Mouse (Mus musculus) hindbrain, postnatal 0 days (tissue): ENCODE measurements around the gene E2f2. TPM values are rescaled to one million over a fixed set of nuclear protein-coding genes. Genes with fewer than 3 reads are reported as not detected.

Source experiments
- ATAC-seq: fragments of 200-750 bp; cut with Nextera tagmentation; 2 replicates; pipeline ENCODE4 v1.8.0; 2017; ENCODE audit warnings: mild to moderate bottlenecking, moderate TSS enrichment, moderate library complexity
- DNase-seq: peaks from one replicate; pipeline ENCODE4 v3.0.0-alpha.2; 2015; ENCODE audit warnings: low spot score
- H3K27ac ChIP-seq: fragments of 300-500 bp; sonication (generic); 2 replicates; pipeline ENCODE4 v1.5.1; 2014; ENCODE audit warnings: mild to moderate bottlenecking
- H3K27me3 ChIP-seq: fragments of 300-500 bp; sonication (generic); 2 replicates; pipeline ENCODE4 v1.6.1; 2014; ENCODE audit warnings: low read length, mixed read lengths; ENCODE audit not compliant: insufficient read depth
- H3K36me3 ChIP-seq: fragments of 300-500 bp; sonication (generic); 2 replicates; pipeline ENCODE4 v1.6.1; 2014; ENCODE audit warnings: low read length, mixed read lengths; ENCODE audit not compliant: insufficient read depth
- H3K4me1 ChIP-seq: fragments of 300-500 bp; sonication (generic); 2 replicates; pipeline ENCODE4 v1.6.1; 2014; ENCODE audit warnings: antibody characterized with exemption, low read length, mixed read lengths; ENCODE audit not compliant: insufficient read depth
- H3K4me2 ChIP-seq: fragments of 300-500 bp; sonication (generic); 2 replicates; pipeline ENCODE4 v1.6.1; 2014; ENCODE audit warnings: low read depth, mild to moderate bottlenecking, low read length, moderate library complexity, mixed read lengths
- H3K4me3 ChIP-seq: fragments of 300-500 bp; sonication (generic); 2 replicates; pipeline ENCODE4 v1.5.1; 2014; ENCODE audit warnings: low read length
- H3K9ac ChIP-seq: fragments of 300-500 bp; sonication (generic); replicated peaks from 2 replicates; pipeline ENCODE4 v1.6.1; 2014; ENCODE audit warnings: mild to moderate bottlenecking, low read length, moderate library complexity, mixed read lengths
- H3K9me3 ChIP-seq: fragments of 300-500 bp; sonication (generic); 2 replicates; pipeline ENCODE4 v1.6.1; 2016; ENCODE audit warnings: low read length, mixed read lengths
- CTCF ChIP-seq: IDR thresholded peaks from 2 replicates; pipeline ENCODE4 v1.5.1; 2016; ENCODE audit warnings: antibody characterized with exemption, control low read depth, low read depth
- WGBS: fragments of 180-500 bp; shearing (Covaris S2); extraction: QIAGEN DNeasy Blood & Tissue Kit; methylation state at CpG from one replicate; pipeline ENCODE4 v1.1.7; 2014; 5-methylcytosine and 5-hydroxymethylcytosine counted together
- polyA plus RNA-seq: library from polyadenylated mRNA; unstranded; fragments of >200 nt; fragmentation: Nextera tagmentation; extraction: Ambion mirVana; gene quantifications from 2 replicates; pipeline ENCODE4 v1.2.1, GENCODE M21; 2015
- total RNA-seq: library from RNA; depleted of rRNA; stranded (reverse); fragments of >200 nt; gene quantifications from 2 replicates; pipeline ENCODE4 v1.2.3, GENCODE M21; 2014

The E2f2 gene
- total and polyA plus RNA-seq, 2 experiments from 2014 or later = 2.4 to 3.7 TPM

DNA sequence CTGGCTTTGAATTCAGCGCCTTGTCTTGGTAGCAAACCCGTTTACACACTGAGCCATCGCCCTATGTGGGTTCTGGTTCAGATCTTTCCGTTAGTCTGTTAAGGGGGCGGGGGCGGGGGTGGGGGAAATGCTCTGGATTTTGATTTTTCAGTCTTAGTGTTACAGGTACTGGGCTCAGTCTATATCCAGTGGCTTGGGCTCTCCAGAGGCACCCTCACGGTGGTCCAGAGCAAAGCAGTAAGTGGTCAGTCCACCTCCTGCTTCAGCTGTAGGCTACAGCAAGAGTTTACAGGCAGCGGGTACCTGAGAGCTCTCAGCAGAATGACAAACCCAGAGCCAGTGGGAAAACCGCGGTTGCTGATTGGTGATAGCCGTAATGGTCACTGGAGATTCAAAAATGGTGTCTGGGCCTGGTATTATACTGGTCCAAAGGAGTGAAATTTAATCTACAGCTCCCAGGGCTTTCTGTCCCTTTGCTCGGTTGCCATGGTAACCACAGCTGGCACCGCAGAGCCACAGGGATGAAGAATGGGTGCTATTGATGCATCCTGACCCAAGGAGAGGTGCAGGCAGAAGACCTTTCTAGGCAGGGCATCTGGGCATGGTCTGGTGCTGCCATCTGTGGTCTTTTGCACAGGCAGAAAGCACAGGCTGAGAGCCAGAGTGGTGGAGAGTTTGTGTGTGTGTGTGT is 51.5 kb downstream of the E2f2 start:
- H3K36me3 ChIP-seq = no peaks in the 10 kb centered on the region
- H3K9me3 ChIP-seq = no peaks in the 10 kb centered on the region
- ATAC-seq (peak; percentile 92), DNase-seq (peak; percentile 80)
- H3K27me3 ChIP-seq = no peaks in the 10 kb centered on the region
- H3K4me3 ChIP-seq = no peak overlapping the region
- peak overlapping the region; percentile 74 for H3K27ac ChIP-seq
- H3K4me2 ChIP-seq = no peak overlapping the region
- WGBS = 49% methylated on average over 13 of the region's 13 CpGs
- 0 out of 2 replicates have a peak overlapping the region, but pooled peaks have one; percentile 5 for H3K9ac ChIP-seq
- H3K4me1 ChIP-seq = peaks cover 22% of the 10 kb centered on the region
- TF ChIP-seq CTCF = peak; percentile 55

DNA sequence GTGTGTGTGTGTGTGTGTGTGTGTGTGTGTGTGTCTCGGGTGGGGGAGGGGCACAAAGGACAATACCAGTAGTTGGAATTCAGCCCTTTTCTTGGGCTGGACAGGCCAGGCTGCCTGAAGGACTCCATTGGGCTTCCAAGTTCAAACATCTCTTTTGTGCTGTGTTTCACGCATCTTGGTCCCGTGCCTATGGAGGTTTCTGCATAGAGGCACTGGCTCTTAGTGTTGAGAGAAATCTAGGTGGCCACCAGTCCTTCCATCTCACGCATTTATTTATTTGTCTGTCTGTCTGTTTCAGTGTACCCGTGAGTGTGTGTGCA is 52.0 kb downstream of the E2f2 start:
- H3K4me3 ChIP-seq = no peak overlapping the region
- TF ChIP-seq CTCF = no peak
- no peak overlapping the region for H3K9ac ChIP-seq
- H3K4me2 ChIP-seq = no peak overlapping the region
- H3K36me3 ChIP-seq = no peaks in the 10 kb centered on the region
- H3K4me1 ChIP-seq = peaks cover 17% of the 10 kb centered on the region
- H3K9me3 ChIP-seq = no peaks in the 10 kb centered on the region
- DNase-seq (no peak), ATAC-seq (no peak)
- 29% methylated on average over 5 of the region's 5 CpGs for WGBS
- peak overlapping the region; percentile 74 for H3K27ac ChIP-seq
- no peaks in the 10 kb centered on the region for H3K27me3 ChIP-seq

GRCm38 (mm10) chr4:136224677-136225460 is 52.7 kb downstream of the E2f2 start:
- no peak overlapping the region for H3K4me2 ChIP-seq
- no peaks in the 10 kb centered on the region for H3K36me3 ChIP-seq
- H3K4me3 ChIP-seq = no peak overlapping the region
- H3K4me1 ChIP-seq = peaks cover 17% of the 10 kb centered on the region
- no peak for TF ChIP-seq CTCF
- no peak for ATAC-seq
- peak overlapping the region; percentile 74 for H3K27ac ChIP-seq
- no peaks in the 10 kb centered on the region for H3K9me3 ChIP-seq
- DNase-seq = no peak
- H3K27me3 ChIP-seq = no peaks in the 10 kb centered on the region
- no peak overlapping the region for H3K9ac ChIP-seq
- WGBS = 82% methylated on average over 23 of the region's 23 CpGs

DNA sequence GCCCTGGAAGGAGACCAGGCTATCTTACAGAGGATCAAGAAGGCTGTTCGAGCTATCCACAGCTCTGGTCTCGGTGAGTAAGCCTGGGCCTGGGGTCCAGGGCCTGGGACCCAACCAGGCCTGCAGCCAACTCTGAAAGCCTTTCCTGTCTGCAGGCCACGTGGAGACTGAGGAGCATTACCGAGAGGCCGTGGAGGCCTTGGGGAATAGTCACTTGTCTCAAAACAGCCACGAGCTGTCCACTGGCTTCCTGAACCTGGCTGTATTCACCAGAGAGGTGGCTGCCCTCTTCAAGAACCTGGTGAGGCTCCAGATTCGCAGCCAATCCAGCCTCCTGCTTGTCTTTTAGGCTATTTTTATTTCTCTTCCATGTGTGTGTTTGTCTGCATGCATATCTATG is 55.2 kb downstream of the E2f2 start:
- Histone ChIP-seq H3K27me3 (no peaks in the 10 kb centered on the region), H3K4me3 (no peak overlapping the region), H3K27ac (no peak overlapping the region), H3K4me1 (peaks cover 14% of the 10 kb centered on the region), H3K9ac (no peak overlapping the region), H3K4me2 (no peak overlapping the region), H3K9me3 (no peaks in the 10 kb centered on the region), H3K36me3 (no peaks in the 10 kb centered on the region)
- WGBS = 67% methylated on average over 7 of the region's 7 CpGs
- ATAC-seq = no peak
- no peak for DNase-seq
- no peak for TF ChIP-seq CTCF

DNA sequence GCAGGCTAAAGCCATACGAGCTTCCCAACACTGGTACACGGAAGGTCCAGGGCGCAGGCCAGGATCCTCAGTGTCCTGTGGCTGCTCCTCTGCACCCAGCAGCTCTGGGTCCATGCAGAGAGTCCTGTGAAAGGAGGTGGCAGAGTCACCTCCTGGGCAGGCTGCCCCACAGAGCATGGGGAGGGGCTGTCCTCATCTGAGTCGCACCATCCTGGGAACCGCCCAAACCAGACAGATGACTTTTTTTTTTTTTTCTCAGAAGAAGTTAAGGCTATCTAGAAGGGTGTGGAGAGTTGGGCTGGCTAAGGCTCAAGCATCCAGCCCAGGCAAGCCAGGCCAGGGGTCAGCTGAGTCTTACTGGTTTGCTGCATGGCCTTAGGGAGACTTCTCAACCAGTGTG is 56.4 kb downstream of the E2f2 start:
- H3K27me3 ChIP-seq = no peaks in the 10 kb centered on the region
- H3K9me3 ChIP-seq = no peaks in the 10 kb centered on the region
- no peak overlapping the region for H3K4me2 ChIP-seq
- WGBS = 78% methylated on average over 5 of the region's 5 CpGs
- no peak overlapping the region for H3K9ac ChIP-seq
- H3K27ac ChIP-seq = no peak overlapping the region
- peaks cover 9% of the 10 kb centered on the region for H3K4me1 ChIP-seq
- DNase-seq (no peak), ATAC-seq (no peak)
- no peaks in the 10 kb centered on the region for H3K36me3 ChIP-seq
- no peak overlapping the region for H3K4me3 ChIP-seq
- no peak for TF ChIP-seq CTCF

DNA sequence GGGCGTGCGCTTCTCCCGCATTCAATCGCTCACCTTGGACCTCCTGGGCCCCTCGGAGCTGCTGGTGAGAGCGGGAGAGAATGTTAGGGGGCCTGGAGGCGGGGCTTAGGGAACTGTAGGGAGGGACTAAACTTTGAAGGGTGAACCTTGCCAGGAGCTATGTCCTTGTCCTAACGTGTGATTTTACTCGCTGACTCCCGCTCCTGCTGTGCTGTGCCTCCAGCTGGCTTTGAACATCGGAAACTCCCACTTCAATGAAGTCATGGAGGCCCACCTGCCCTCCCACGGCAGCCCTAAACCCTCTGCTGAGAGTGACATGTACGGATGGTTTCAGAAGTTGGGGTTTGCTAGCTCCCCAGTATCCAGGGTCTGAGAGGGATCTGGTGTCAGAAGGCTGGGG is 66.5 kb downstream of the E2f2 start:
- TF ChIP-seq CTCF = no peak
- H3K27me3 ChIP-seq = no peaks in the 10 kb centered on the region; the same call in 1 of the 2 replicates
- H3K4me2 ChIP-seq = no peak overlapping the region
- WGBS = 41% methylated on average over 13 of the region's 13 CpGs
- DNase-seq (no peak), ATAC-seq (no peak)
- no peak overlapping the region for H3K9ac ChIP-seq
- H3K4me1 ChIP-seq = no peaks in the 10 kb centered on the region
- H3K9me3 ChIP-seq = no peaks in the 10 kb centered on the region
- no peak overlapping the region for H3K27ac ChIP-seq
- no peaks in the 10 kb centered on the region for H3K36me3 ChIP-seq
- H3K4me3 ChIP-seq = no peak overlapping the region

GRCm38 (mm10) chr4:136239111-136239510 is 66.9 kb downstream of the E2f2 start:
- Histone ChIP-seq H3K4me1 (no peaks in the 10 kb centered on the region), H3K27me3 (no peaks in the 10 kb centered on the region; the same call in 1 of the 2 replicates), H3K9ac (no peak overlapping the region), H3K4me2 (no peak overlapping the region), H3K9me3 (no peaks in the 10 kb centered on the region), H3K27ac (no peak overlapping the region), H3K36me3 (no peaks in the 10 kb centered on the region), H3K4me3 (no peak overlapping the region)
- no peak for TF ChIP-seq CTCF
- ATAC-seq (no peak), DNase-seq (no peak)
- WGBS = 82% methylated on average over 9 of the region's 9 CpGs
